Mouse (Mus musculus) liver, embryonic 14.5 days (tissue): ENCODE results near the gene Pccb. TPM values are rescaled to one million over a fixed set of nuclear protein-coding genes. Genes with fewer than 3 reads are reported as not detected.

Experiments
- ATAC-seq: fragments of 200-750 bp; cut with Nextera tagmentation; 2 replicates; pipeline ENCODE4 v1.8.0; 2017; ENCODE audit warnings: moderate number of reproducible peaks, mild to moderate bottlenecking, moderate library complexity; ENCODE audit not compliant: insufficient read depth
- DNase-seq, 3 experiments: peaks; one replicate each; pipeline ENCODE4 v3.0.0-alpha.2; 2012 to 2013; ENCODE audit warnings: low read depth in 3 of 3, low spot score in 3 of 3
- H3K27ac ChIP-seq: fragments of 300-500 bp; sonication (generic); 2 replicates; pipeline ENCODE4 v1.5.1; 2014; ENCODE audit warnings: moderate library complexity, mild to moderate bottlenecking, control low read depth, inconsistent platforms
- H3K27me3 ChIP-seq: fragments of 300-500 bp; sonication (generic); 2 replicates; pipeline ENCODE4 v1.6.1; 2014; ENCODE audit warnings: mild to moderate bottlenecking, low read length, moderate library complexity; ENCODE audit not compliant: control insufficient read depth, insufficient read depth
- H3K36me3 ChIP-seq: fragments of 300-500 bp; sonication (generic); replicated peaks from 2 replicates; pipeline ENCODE4 v1.6.1; 2014; ENCODE audit warnings: low read depth; ENCODE audit not compliant: control insufficient read depth, insufficient read depth
- H3K4me1 ChIP-seq, 2 experiments: fragments of 200-500 bp in 1 of 2; fragments of 300-500 bp in 1 of 2; sonication (generic) in 1 of 2; replicated peaks; 2 replicates each; pipeline ENCODE4 v1.6.1; 2012 to 2014; ENCODE audit warnings: antibody characterized with exemption in 1 of 2, inconsistent platforms in 1 of 2, low read length in 1 of 2; ENCODE audit not compliant: control insufficient read depth in 2 of 2, insufficient read depth in 2 of 2
- H3K4me2 ChIP-seq: fragments of 300-500 bp; sonication (generic); 2 replicates; pipeline ENCODE4 v1.6.1; 2014; ENCODE audit warnings: low read depth, mild to moderate bottlenecking, control low read depth, moderate library complexity
- H3K4me3 ChIP-seq, 2 experiments: fragments of 200-500 bp in 1 of 2; fragments of 300-500 bp in 1 of 2; sonication (generic) in 1 of 2; 2 replicates each; pipeline ENCODE4 v1.5.1; 2012 to 2014; ENCODE audit warnings: low read depth in 2 of 2, low read length in 2 of 2, mild to moderate bottlenecking in 2 of 2, control low read depth in 1 of 2, inconsistent platforms in 1 of 2, moderate library complexity in 1 of 2; ENCODE audit not compliant: insufficient read depth in 1 of 2
- H3K9ac ChIP-seq: fragments of 300-500 bp; sonication (generic); replicated peaks from 2 replicates; pipeline ENCODE4 v1.6.1; 2014; ENCODE audit warnings: mild to moderate bottlenecking, control low read depth, moderate library complexity
- H3K9me3 ChIP-seq: fragments of 300-500 bp; sonication (generic); 2 replicates; pipeline ENCODE4 v1.6.1; 2016; ENCODE audit warnings: low read length, mixed read lengths; ENCODE audit not compliant: control insufficient read depth
- CTCF ChIP-seq: IDR thresholded peaks from 2 replicates; pipeline ENCODE4 v1.5.1; 2016; ENCODE audit warnings: antibody characterized with exemption, low read depth, control low read depth
- EP300 ChIP-seq: IDR thresholded peaks from 2 replicates; pipeline ENCODE4 v1.6.1; 2016; ENCODE audit warnings: antibody characterized with exemption, low read depth
- WGBS: fragments of 180-500 bp; shearing (Covaris S2); extraction: QIAGEN DNeasy Blood & Tissue Kit; methylation state at CpG from one replicate; pipeline ENCODE4 v1.1.7; 2014; ENCODE audit not compliant: insufficient replicate concordance; 5-methylcytosine and 5-hydroxymethylcytosine counted together
- polyA plus RNA-seq, 2 experiments: library from polyadenylated mRNA; depleted of rRNA in 1 of 2; stranded (reverse) in 1 of 2; unstranded in 1 of 2; fragments of >200 nt; fragmentation: Nextera tagmentation in 1 of 2; extraction: Ambion mirVana in 1 of 2; gene quantifications; 2 replicates each; pipeline versions ENCODE4 v1.2.1 to v1.2.3; 2012 to 2014

Gene Pccb
- polyA plus RNA-seq, 2 experiments, result 6.4 to 15.7 TPM

DNA sequence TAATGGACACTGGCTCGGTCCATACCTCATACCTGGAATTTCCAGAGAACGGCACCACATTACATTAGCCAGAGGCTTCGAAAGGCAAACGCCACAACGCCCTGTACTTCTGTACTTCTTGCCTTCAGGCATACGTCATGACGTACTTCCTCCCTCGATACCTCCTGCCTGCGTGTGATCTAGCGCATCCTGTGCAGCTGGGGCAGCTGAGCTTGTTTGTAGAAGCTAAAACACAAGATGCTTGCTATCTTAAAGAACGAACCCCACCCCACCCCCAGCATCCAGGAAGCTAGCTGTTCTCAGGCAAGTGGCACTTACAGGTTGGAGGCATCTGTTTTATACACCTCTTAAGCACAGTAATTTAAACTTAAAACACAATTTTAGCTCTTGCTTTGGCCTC is 26.3 kb upstream of the Pccb start:
- ATAC-seq, result no peak
- no peaks in the 10 kb centered on the region for H3K27me3 ChIP-seq
- no peaks in the 10 kb centered on the region for H3K4me1 ChIP-seq
- H3K36me3 ChIP-seq, result no peaks in the 10 kb centered on the region
- no peak overlapping the region for H3K4me2 ChIP-seq
- TF ChIP-seq CTCF (no peak), EP300 (no peak)
- no peak overlapping the region for H3K27ac ChIP-seq
- no peak overlapping the region for H3K4me3 ChIP-seq
- no peak overlapping the region for H3K9ac ChIP-seq
- no peak for DNase-seq
- WGBS, result 44% methylated on average over 11 of the region's 11 CpGs
- no peaks in the 10 kb centered on the region for H3K9me3 ChIP-seq

GRCm38 (mm10) chr9:101057156-101057555 is 22.5 kb upstream of the Pccb start:
- no peak overlapping the region for H3K9ac ChIP-seq
- ATAC-seq (no peak), DNase-seq (no peak)
- H3K27me3 ChIP-seq, result no peaks in the 10 kb centered on the region
- WGBS, result 84% methylated on average over 4 of the region's 4 CpGs
- H3K9me3 ChIP-seq, result no peaks in the 10 kb centered on the region
- H3K4me2 ChIP-seq, result no peak overlapping the region
- no peaks in the 10 kb centered on the region for H3K36me3 ChIP-seq
- no peaks in the 10 kb centered on the region for H3K4me1 ChIP-seq
- TF ChIP-seq CTCF (no peak), EP300 (no peak)
- H3K27ac ChIP-seq, result no peak overlapping the region
- no peak overlapping the region for H3K4me3 ChIP-seq

- H3K9ac ChIP-seq, result no peak overlapping the region
- WGBS, result 65% methylated on average over 14 of the region's 14 CpGs
- H3K36me3 ChIP-seq, result no peaks in the 10 kb centered on the region
- H3K4me2 ChIP-seq, result no peak overlapping the region
- TF ChIP-seq EP300, result no peak
- no peak for TF ChIP-seq CTCF
- no peak for DNase-seq
- no peak overlapping the region for H3K4me3 ChIP-seq
- no peak overlapping the region for H3K27ac ChIP-seq
- no peaks in the 10 kb centered on the region for H3K27me3 ChIP-seq
- no peaks in the 10 kb centered on the region for H3K9me3 ChIP-seq
- H3K4me1 ChIP-seq, result no peaks in the 10 kb centered on the region
- no peak for ATAC-seq
Measured at GRCm38 (mm10) chr9:101053279-101053678, 18.6 kb upstream of the Pccb start.

DNA sequence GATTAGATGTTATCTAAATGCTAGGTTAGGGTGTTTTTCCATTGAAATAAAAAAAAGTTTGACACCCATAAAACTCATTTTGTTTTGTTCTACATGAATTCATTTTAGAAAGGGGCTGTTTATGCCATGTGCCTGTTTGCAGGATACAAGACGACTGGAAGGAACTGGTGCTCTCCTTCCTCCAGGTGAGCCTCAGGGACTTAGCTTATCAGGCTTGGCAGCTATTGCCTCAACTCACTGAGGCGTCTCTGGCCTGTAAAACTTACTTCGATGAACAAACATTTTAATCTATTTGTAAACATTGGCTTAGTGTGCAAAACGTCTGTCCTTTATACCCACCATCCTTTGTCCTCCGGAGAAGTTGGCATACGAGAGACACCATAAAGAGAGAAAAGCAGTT is 18.0 kb upstream of the Pccb start:
- H3K27me3 ChIP-seq, result no peaks in the 10 kb centered on the region
- H3K27ac ChIP-seq, result no peak overlapping the region
- H3K36me3 ChIP-seq, result no peaks in the 10 kb centered on the region
- DNase-seq (no peak), ATAC-seq (no peak)
- H3K4me1 ChIP-seq, result no peaks in the 10 kb centered on the region
- 54% methylated on average over 6 of the region's 6 CpGs for WGBS
- no peak overlapping the region for H3K4me3 ChIP-seq
- H3K9ac ChIP-seq, result no peak overlapping the region
- no peak overlapping the region for H3K4me2 ChIP-seq
- no peaks in the 10 kb centered on the region for H3K9me3 ChIP-seq
- TF ChIP-seq CTCF (no peak), EP300 (no peak)

DNA sequence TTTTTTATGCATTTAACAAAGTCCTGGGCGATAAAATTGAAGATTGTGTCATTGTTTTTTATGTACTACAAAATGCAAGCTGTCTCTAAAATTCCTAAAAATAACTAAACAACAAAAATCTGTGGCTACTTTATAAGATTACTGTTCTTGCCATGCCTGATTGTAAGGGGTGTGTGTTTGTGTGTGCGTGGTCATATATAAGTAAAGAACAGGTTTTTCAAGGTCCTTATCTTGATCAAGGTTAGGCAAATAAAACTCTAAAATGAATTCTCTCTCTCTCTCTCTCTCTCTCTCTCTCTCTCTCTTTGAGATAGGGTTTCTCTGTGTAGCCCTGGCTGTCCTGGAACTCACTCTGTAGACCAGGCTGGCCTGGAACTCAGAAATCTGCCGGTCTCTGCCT is 17.3 kb upstream of the Pccb start:
- Histone ChIP-seq H3K27ac (no peak overlapping the region), H3K27me3 (no peaks in the 10 kb centered on the region), H3K9me3 (no peaks in the 10 kb centered on the region), H3K36me3 (no peaks in the 10 kb centered on the region), H3K4me2 (no peak overlapping the region), H3K9ac (no peak overlapping the region), H3K4me1 (no peaks in the 10 kb centered on the region), H3K4me3 (no peak overlapping the region)
- WGBS, result 78% methylated on average over 3 of the region's 3 CpGs
- TF ChIP-seq CTCF, result no peak
- TF ChIP-seq EP300, result no peak
- no peak for DNase-seq
- ATAC-seq, result no peak
